8 mouse cellular contexts compared by ENCODE assay signal in the genomic region with DNA sequence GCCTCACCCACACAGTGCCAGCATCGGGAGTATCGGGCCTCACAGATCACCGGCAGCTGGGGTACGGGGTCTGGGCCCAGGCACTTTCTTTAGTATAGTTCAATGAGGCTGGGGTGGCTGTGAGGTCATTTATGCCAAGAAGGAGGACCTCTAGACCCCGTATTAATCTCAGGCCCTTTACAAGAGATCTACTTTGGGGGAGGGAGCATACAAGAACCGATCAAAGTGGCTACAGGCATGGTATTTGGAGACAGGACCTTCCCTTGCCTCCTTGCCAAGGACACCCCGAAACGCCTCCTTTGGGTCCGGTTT. TPM values are rescaled to one million over a fixed set of nuclear protein-coding genes. Genes with fewer than 3 reads are reported as not detected.
A peak's percentile ranks its signal among the peaks of the same experiment; 100 is the strongest.
DNase-seq lines count a peak whose midpoint lies in the region; ATAC-seq and TF ChIP-seq lines count a peak whose summit lies in the region.

No protein-coding gene starts in this region.

- H3K4me3 ChIP-seq in heart, embryonic 12.5 days, result peak overlapping the region; percentile 87
- H3K4me3 ChIP-seq in C2C12 (ENCODE audit: insufficient read depth, poor library complexity, severe bottlenecking), result peak overlapping the region; percentile 75
- peak overlapping the region; percentile 99 for H3K4me3 ChIP-seq in forebrain, embryonic 13.5 days
- H3K4me3 ChIP-seq in liver, embryonic 13.5 days (replicated peaks), result peak overlapping the region; percentile 64

- H3K4me1 ChIP-seq in heart, embryonic 12.5 days (replicated peaks), result peaks cover 30% of the 10 kb centered on the region
- H3K4me1 ChIP-seq in forebrain, embryonic 13.5 days, result peaks cover 31% of the 10 kb centered on the region
- peaks cover 53% of the 10 kb centered on the region for H3K4me1 ChIP-seq in liver, embryonic 13.5 days (replicated peaks)

- H3K4me2 ChIP-seq in heart, embryonic 12.5 days, result peak overlapping the region; percentile 79
- peak overlapping the region; percentile 75 for H3K4me2 ChIP-seq in forebrain, embryonic 13.5 days
- peak overlapping the region; percentile 68 for H3K4me2 ChIP-seq in liver, embryonic 13.5 days

- no peak for DNase-seq in heart, adult 18-20 months
- no peak for DNase-seq in liver, embryonic 13.5 days
- DNase-seq in ovary, postnatal 14 days (ENCODE audit: low spot score), result no peak

- no peak for ATAC-seq in heart, embryonic 12.5 days (ENCODE audit: insufficient number of reproducible peaks, low FRiP score)
- ATAC-seq in forebrain, embryonic 13.5 days, result no peak
- no peak; the same call in 1 of the 2 replicates for ATAC-seq in liver, embryonic 13.5 days (ENCODE audit: low read depth)
- no peak for ATAC-seq in CD4-positive, CD25-positive, alpha-beta regulatory T cell, adult 4 months
- no peak for ATAC-seq in megakaryocyte-erythroid progenitor cell, adult 5-6 weeks (replicated peaks; ENCODE audit: low FRiP score, low TSS enrichment, poor library complexity, severe bottlenecking)

- peak overlapping the region; percentile 100 for H3K27ac ChIP-seq in heart, embryonic 12.5 days (ENCODE audit: poor library complexity, severe bottlenecking)
- H3K27ac ChIP-seq in forebrain, embryonic 13.5 days, result peak overlapping the region; percentile 100
- H3K27ac ChIP-seq in liver, embryonic 13.5 days, result peak overlapping the region; percentile 88

- H3K79me2 ChIP-seq in C2C12 (ENCODE audit: control insufficient read depth, insufficient read depth), result peaks cover 50% of the 10 kb centered on the region

- H3K9ac ChIP-seq in heart, embryonic 12.5 days, result peak overlapping the region; percentile 100
- H3K9ac ChIP-seq in forebrain, embryonic 13.5 days, result peak overlapping the region; percentile 100
- peak overlapping the region; percentile 70 for H3K9ac ChIP-seq in liver, embryonic 13.5 days

- TF ChIP-seq CTCF in C2C12 (IDR thresholded peaks at IDR 0.05; ENCODE audit: control insufficient read depth, insufficient read depth, insufficient read length), result no peak

- H3K27me3 ChIP-seq in heart, embryonic 12.5 days (replicated peaks), result no peaks in the 10 kb centered on the region
- no peaks in the 10 kb centered on the region for H3K27me3 ChIP-seq in C2C12 (ENCODE audit: control insufficient read depth, insufficient read depth, insufficient read length)
- H3K27me3 ChIP-seq in forebrain, embryonic 13.5 days, result no peaks in the 10 kb centered on the region
- H3K27me3 ChIP-seq in liver, embryonic 13.5 days, result peaks cover 97% of the 10 kb centered on the region

- WGBS in heart, embryonic 12.5 days, result under 1% methylated on average over 9 of the region's 9 CpGs
- 0% methylated on average over 9 of the region's 9 CpGs for WGBS in forebrain, embryonic 13.5 days
- under 1% methylated on average over 9 of the region's 9 CpGs for WGBS in liver, embryonic 13.5 days (ENCODE audit: insufficient replicate concordance)

- peaks cover 31% of the 10 kb centered on the region for H3K79me3 ChIP-seq in C2C12 (ENCODE audit: low read depth)

- H3K36me3 ChIP-seq in heart, embryonic 12.5 days, result no peaks in the 10 kb centered on the region
- no peaks in the 10 kb centered on the region for H3K36me3 ChIP-seq in C2C12 (ENCODE audit: control insufficient read depth, insufficient read depth)
- no peaks in the 10 kb centered on the region for H3K36me3 ChIP-seq in forebrain, embryonic 13.5 days (ENCODE audit: poor library complexity, severe bottlenecking)
- no peaks in the 10 kb centered on the region for H3K36me3 ChIP-seq in liver, embryonic 13.5 days

- H3K9me3 ChIP-seq in heart, embryonic 12.5 days (replicated peaks), result no peaks in the 10 kb centered on the region
- no peaks in the 10 kb centered on the region for H3K9me3 ChIP-seq in forebrain, embryonic 13.5 days (replicated peaks)
- H3K9me3 ChIP-seq in liver, embryonic 13.5 days (replicated peaks), result no peaks in the 10 kb centered on the region

- peak overlapping the region; percentile 73 for H3ac ChIP-seq in C2C12 (ENCODE audit: control insufficient read depth, insufficient read length, low read depth)

TF ChIP-seq in C2C12, 6 proteins besides CTCF, POLR2A, EP300 and RAD21:
- TF ChIP-seq MYOD1 (IDR thresholded peaks at IDR 0.05; ENCODE audit: control insufficient read depth, insufficient read length, low read depth) (no peak), MAX (IDR thresholded peaks at IDR 0.05) (peak; percentile 17)
TF ChIP-seq in C2C12: peak in this region for 1.

RNA-seq across cellular contexts. Expression of gene Tnrc18, which starts 4.5 kb away (rescaled TPM):
- polyA plus RNA-seq in heart, embryonic 12.5 days (2016; fragmentation: Nextera tagmentation; extraction: Ambion mirVana), result 31.7 and 34.7 TPM in 2 replicates
- 10 to 100 TPM; 39.2 to 48.2 TPM for total RNA-seq in heart, adult 18-20 months (2021)
- polyA plus RNA-seq in C2C12 (2012; fragmentation: generic; extraction: Trizol), result 44.3 TPM
- 34.7 and 35.9 TPM in 2 replicates for polyA plus RNA-seq in forebrain, embryonic 13.5 days (2015; fragmentation: Nextera tagmentation; extraction: Ambion mirVana)
- polyA plus RNA-seq in liver, embryonic 13.5 days (2015; fragmentation: Nextera tagmentation; extraction: Ambion mirVana), result 2.4 and 2.5 TPM in 2 replicates
- polyA plus RNA-seq in CD4-positive, CD25-positive, alpha-beta regulatory T cell, adult 4 months (2017; shearing (Covaris generic)), result 1 to 10 TPM; 2.8 to 3.7 TPM
- 8.8 and 11.7 TPM in 2 replicates for total RNA-seq in megakaryocyte-erythroid progenitor cell, adult 5-6 weeks (2014; fragmentation: Nextera tagmentation)
- total RNA-seq in megakaryocyte-erythroid progenitor cell, adult 5-6 weeks (2017), result 0.85 and 4.2 TPM in 2 replicates
